In the genomic region with DNA sequence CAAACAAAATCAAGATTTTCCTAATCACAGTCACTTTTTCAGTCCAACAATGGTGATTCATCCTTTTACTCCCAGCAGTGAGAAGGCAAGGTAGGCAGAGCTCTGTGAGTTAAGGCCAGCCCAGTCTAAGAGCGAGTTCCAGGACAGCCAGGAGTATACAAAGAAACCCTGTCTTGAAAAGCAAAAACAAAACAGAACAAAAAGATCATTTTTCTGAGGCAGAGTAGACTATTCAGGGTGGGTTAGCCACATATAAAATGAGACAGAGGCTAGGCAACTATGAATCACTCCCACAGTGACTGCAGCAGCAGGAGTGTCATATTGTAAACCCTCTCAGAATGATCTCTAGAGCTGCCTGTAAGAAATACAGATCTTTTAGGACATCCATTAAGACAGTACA, we compare ENCODE assay signal across 33 mouse cellular contexts. TPM values are rescaled to one million over a fixed set of nuclear protein-coding genes. Genes with fewer than 3 reads are reported as not detected.
DNase-seq lines count a peak whose midpoint lies in the region; ATAC-seq and TF ChIP-seq lines count a peak whose summit lies in the region.
"Had no signal": no experiment of that assay in that cellular context is flagged by ENCODE, and none has a peak within 500 bp of the region (broad histone marks: within the 10 kb centered on the region; RNA-seq: fewer than 3 reads in every experiment).

No protein-coding gene starts in this region.

- H3K36me3 ChIP-seq in testis, adult 2 months (ENCODE audit: control insufficient read depth, insufficient read depth, low read length): peaks cover 2% of the 10 kb centered on the region

- no peak for DNase-seq in layer of hippocampus, adult 2 months (ENCODE audit: low spot score in 2 of 2)
- no peak for DNase-seq in layer of hippocampus, postnatal 36 days
- DNase-seq in testis, postnatal 10 days (ENCODE audit: low spot score): no peak
- DNase-seq in fibroblast of lung, adult 2 months (ENCODE audit: low read depth): peak; percentile 75
- no peak for DNase-seq in cerebellum, postnatal 36 days
- DNase-seq: adrenal gland, adult 8-10 months; adrenal gland, postnatal 25 days; B cell, adult 2 months; cerebellum, adult 11-12 months; cerebellum, adult 8-10 months; embryo, embryonic 11 days; gastrocnemius, adult 2 months; gastrocnemius, postnatal 14 days; heart, adult 18-20 months; heart, postnatal 14 days; heart, postnatal 4 days had no signal

- peaks cover 2% of the 10 kb centered on the region; the same call in 1 of the 2 replicates for H3K4me1 ChIP-seq in testis, adult 2 months (ENCODE audit: control insufficient read depth, insufficient read depth, low read length)
- H3K4me1 ChIP-seq in olfactory bulb, adult 2 months (ENCODE audit: control insufficient read depth, insufficient read depth, low read length): peaks cover 17% of the 10 kb centered on the region

- no peak for TF ChIP-seq CTCF in layer of hippocampus, adult 2 months (conservative IDR thresholded peaks at IDR 0.05)
- no peak for TF ChIP-seq CTCF in testis, adult 2 months (IDR thresholded peaks at IDR 0.05; ENCODE audit: control insufficient read depth, insufficient read depth, insufficient replicate concordance, low read depth, low read length)
- TF ChIP-seq CTCF in olfactory bulb, adult 2 months (IDR thresholded peaks at IDR 0.05; ENCODE audit: insufficient read depth, low read depth, low read length): no peak

- no peak for TF ChIP-seq POLR2A in testis, adult 2 months (IDR thresholded peaks at IDR 0.05; ENCODE audit: control insufficient read depth, low read depth, low read length)
- TF ChIP-seq POLR2A in olfactory bulb, adult 2 months (IDR thresholded peaks at IDR 0.05; ENCODE audit: insufficient read depth, low read depth, low read length): no peak

- ATAC-seq in frontal cortex, adult (ENCODE audit: low TSS enrichment): no peak
- ATAC-seq: activated CD4-positive, CD25-positive, alpha-beta regulatory T cell, adult 4 months; forebrain, embryonic 13.5 days; forebrain, embryonic 16.5 days; hindbrain, postnatal 0 days had no signal

- H3K4me3 ChIP-seq in layer of hippocampus, adult 2 months: no peak overlapping the region
- peak overlapping the region; percentile 68 for H3K4me3 ChIP-seq in testis, adult 2 months (ENCODE audit: control insufficient read depth, low read depth, low read length)
- no peak overlapping the region for H3K4me3 ChIP-seq in olfactory bulb, adult 2 months (ENCODE audit: insufficient read depth, low read depth, low read length)
- H3K4me3 ChIP-seq: embryonic facial prominence, embryonic 10.5 days; embryonic facial prominence, embryonic 13.5 days; erythroblast, embryonic 14.5 days; forebrain, embryonic 10.5 days; forebrain, embryonic 13.5 days; gastrocnemius, adult 2 months; heart, embryonic 10.5 days; heart, embryonic 13.5 days had no signal

- 26% methylated on average over 1 of the region's 1 CpGs for WGBS in olfactory bulb, adult 2 months

- H3K27me3 ChIP-seq in testis, adult 2 months (ENCODE audit: control insufficient read depth, insufficient read depth, low read length): no peaks in the 10 kb centered on the region
- H3K27me3 ChIP-seq: CH12.LX; embryonic facial prominence, embryonic 13.5 days; forebrain, embryonic 13.5 days; heart, embryonic 13.5 days had no signal

- peak overlapping the region; percentile 81 for H3K27ac ChIP-seq in layer of hippocampus, adult 2 months
- H3K27ac ChIP-seq in testis, adult 2 months (ENCODE audit: control insufficient read depth, insufficient read depth, low read depth, low read length): peak overlapping the region; percentile 63
- peak overlapping the region; percentile 70 for H3K27ac ChIP-seq in olfactory bulb, adult 2 months (ENCODE audit: insufficient read depth, low read depth, low read length)
- H3K27ac ChIP-seq: embryonic facial prominence, embryonic 10.5 days; embryonic facial prominence, embryonic 13.5 days; forebrain, embryonic 10.5 days; forebrain, embryonic 13.5 days; gastrocnemius, adult 2 months; heart, embryonic 10.5 days; hindbrain, embryonic 14.5 days; hindbrain, postnatal 0 days had no signal

RNA-seq across cellular contexts. Expression of a gene that starts 12.5 kb away (rescaled TPM):
- total RNA-seq in layer of hippocampus, adult 2 months (2021): 10 to 100 TPM; 77.5 to 78.6 TPM
- total RNA-seq in layer of hippocampus, postnatal 36 days (2021): 10 to 100 TPM; 76.2 to 78.0 TPM
- polyA plus RNA-seq in testis, adult 2 months (2012; rRNA removed): 9.1 and 11.0 TPM in 2 replicates
- polyA plus RNA-seq in olfactory bulb, adult 2 months (2012; ENCODE audit: insufficient read depth, insufficient read length, low replicate concordance, missing spikeins): not detected in 2 replicates

RNA-seq across cellular contexts. Expression of a gene that starts 27.5 kb away (rescaled TPM):
- 1,000 to 10,000 TPM; 2,418 to 2,601 TPM for total RNA-seq in layer of hippocampus, adult 2 months (2021)
- 1,000 to 10,000 TPM; 2,384 to 2,720 TPM for total RNA-seq in layer of hippocampus, postnatal 36 days (2021)
- 9.3 and 10.2 TPM in 2 replicates for polyA plus RNA-seq in testis, adult 2 months (2012; rRNA removed)
- not detected in 2 replicates for polyA plus RNA-seq in olfactory bulb, adult 2 months (2012; ENCODE audit: insufficient read depth, insufficient read length, low replicate concordance, missing spikeins)
- total RNA-seq: G1E; gastrocnemius, adult 2 months had no signal
- polyA plus RNA-seq: activated CD4-positive, CD25-positive, alpha-beta regulatory T cell, adult 4 months; erythroblast, embryonic 14.5 days; G1E had no signal

RNA-seq across cellular contexts. Expression of a gene that starts 40.2 kb away (rescaled TPM):
- total RNA-seq in layer of hippocampus, adult 2 months (2021): 10 to 100 TPM; 33.6 to 36.0 TPM
- 10 to 100 TPM; 31.8 to 34.8 TPM for total RNA-seq in layer of hippocampus, postnatal 36 days (2021)
- polyA plus RNA-seq in testis, adult 2 months (2012; rRNA removed): 26.8 and 34.6 TPM in 2 replicates
- not detected in 2 replicates for polyA plus RNA-seq in olfactory bulb, adult 2 months (2012; ENCODE audit: insufficient read depth, insufficient read length, low replicate concordance, missing spikeins)

RNA-seq across cellular contexts. Expression of a gene that starts 40.2 kb away (rescaled TPM):
- 10 to 100 TPM; 93.4 to 95.1 TPM for total RNA-seq in layer of hippocampus, adult 2 months (2021)
- 10 to 100 TPM; 84.4 to 95.9 TPM for total RNA-seq in layer of hippocampus, postnatal 36 days (2021)
- polyA plus RNA-seq in testis, adult 2 months (2012; rRNA removed): 9.5 and 11.9 TPM in 2 replicates
- polyA plus RNA-seq in olfactory bulb, adult 2 months (2012; ENCODE audit: insufficient read depth, insufficient read length, low replicate concordance, missing spikeins): not detected in 2 replicates

RNA-seq across cellular contexts. Expression of a gene that starts 44.0 kb away (rescaled TPM):
- not detected for total RNA-seq in layer of hippocampus, adult 2 months (2021)
- not detected for total RNA-seq in layer of hippocampus, postnatal 36 days (2021)
- 0.42 and 2.4 TPM in 2 replicates for polyA plus RNA-seq in testis, adult 2 months (2012; rRNA removed)
- not detected in 2 replicates for polyA plus RNA-seq in olfactory bulb, adult 2 months (2012; ENCODE audit: insufficient read depth, insufficient read length, low replicate concordance, missing spikeins)
- total RNA-seq: adrenal gland, adult 8-10 months; adrenal gland, postnatal 25 days; CH12.LX; G1E; gastrocnemius, adult 2 months; gastrocnemius, postnatal 14 days; heart, adult 18-20 months; heart, postnatal 14 days; heart, postnatal 4 days; hindbrain, postnatal 0 days had no signal
- polyA plus RNA-seq: activated CD4-positive, CD25-positive, alpha-beta regulatory T cell, adult 4 months; erythroblast, embryonic 14.5 days; forebrain, embryonic 13.5 days; forebrain, embryonic 16.5 days; frontal cortex, adult 2 months; G1E; hindbrain, embryonic 14.5 days had no signal
